Mouse (Mus musculus) intestine, embryonic 16.5 days (tissue): ENCODE measurements around the gene Kiss1. TPM values are rescaled to one million over a fixed set of nuclear protein-coding genes. Genes with fewer than 3 reads are reported as not detected.
"Not testable (repeated sequence)": the region's sequence is repeated elsewhere in the genome, so short reads cannot be mapped to it uniquely, and the experiment has no call there.

Experiments
- ATAC-seq: fragments of 200-750 bp; cut with Nextera tagmentation; 2 replicates; pipeline ENCODE4 v1.8.0; 2017; ENCODE audit warnings: moderate TSS enrichment, moderate library complexity
- H3K27ac ChIP-seq: fragments of 300-500 bp; sonication (generic); 2 replicates; pipeline ENCODE4 v1.5.1; 2014; ENCODE audit warnings: mild to moderate bottlenecking, low read length
- H3K27me3 ChIP-seq: fragments of 300-500 bp; sonication (generic); replicated peaks from 2 replicates; pipeline ENCODE4 v1.6.1; 2014; ENCODE audit warnings: low read length, control low read depth, mixed read lengths; ENCODE audit not compliant: control insufficient read depth, insufficient read depth
- H3K36me3 ChIP-seq: fragments of 300-500 bp; sonication (generic); 2 replicates; pipeline ENCODE4 v1.6.1; 2014; ENCODE audit warnings: low read length, control low read depth; ENCODE audit not compliant: control insufficient read depth, insufficient read depth
- H3K4me1 ChIP-seq: fragments of 300-500 bp; sonication (generic); 2 replicates; pipeline ENCODE4 v1.6.1; 2014; ENCODE audit warnings: low read length, control low read depth, mixed read lengths; ENCODE audit not compliant: control insufficient read depth, insufficient read depth
- H3K4me2 ChIP-seq: fragments of 300-500 bp; sonication (generic); 2 replicates; pipeline ENCODE4 v1.6.1; 2014; ENCODE audit warnings: low read depth, low read length, control low read depth
- H3K4me3 ChIP-seq: fragments of 300-500 bp; sonication (generic); 2 replicates; pipeline ENCODE4 v1.5.1; 2014; ENCODE audit warnings: mild to moderate bottlenecking, low read length
- H3K9ac ChIP-seq: fragments of 300-500 bp; sonication (generic); 2 replicates; pipeline ENCODE4 v1.6.1; 2014; ENCODE audit warnings: low read depth, low read length
- H3K9me3 ChIP-seq: fragments of 300-500 bp; sonication (generic); 2 replicates; pipeline ENCODE4 v1.6.1; 2016; ENCODE audit warnings: low read length, control low read depth; ENCODE audit not compliant: control insufficient read depth
- WGBS: fragments of 180-500 bp; shearing (Covaris S2); extraction: QIAGEN DNeasy Blood & Tissue Kit; methylation state at CpG from one replicate; pipeline ENCODE4 v1.1.7; 2014; 5-methylcytosine and 5-hydroxymethylcytosine counted together
- polyA plus RNA-seq: library from polyadenylated mRNA; unstranded; fragments of >200 nt; fragmentation: Nextera tagmentation; extraction: Ambion mirVana; gene quantifications from 2 replicates; pipeline ENCODE4 v1.2.1, GENCODE M21; 2015

The Kiss1 gene
- polyA plus RNA-seq, 1 experiment from 2014 or later: not detected

- H3K9ac ChIP-seq: peak overlapping the region; percentile 56
- 7% methylated on average over 34 of the region's 34 CpGs for WGBS
- ATAC-seq: peak; percentile 55
These were observed 7.4 kb downstream of the Kiss1 start for GRCm38 (mm10) chr1:133328896-133329637.

GRCm38 (mm10) chr1:133329638-133329964 is 7.9 kb downstream of the Kiss1 start:
- Histone ChIP-seq H3K27ac (no peak overlapping the region), H3K36me3 (no peaks in the 10 kb centered on the region), H3K9me3 (no peaks in the 10 kb centered on the region), H3K27me3 (peaks cover 3% of the 10 kb centered on the region), H3K4me1 (peaks cover 9% of the 10 kb centered on the region), H3K9ac (peak overlapping the region; percentile 56), H3K4me2 (peak overlapping the region; percentile 69), H3K4me3 (peak overlapping the region; percentile 36)
- WGBS: 28% methylated on average over 7 of the region's 7 CpGs
- no peak for ATAC-seq

More at GRCm38 (mm10) chr1:133328896-133329637, 7.4 kb downstream of the Kiss1 start:
- peak overlapping the region; percentile 69 for H3K4me2 ChIP-seq
- peaks cover 3% of the 10 kb centered on the region for H3K27me3 ChIP-seq
- 0 out of 2 replicates have a peak overlapping the region, but pooled peaks have one; percentile 6 for H3K27ac ChIP-seq
- no peaks in the 10 kb centered on the region for H3K36me3 ChIP-seq
- H3K9me3 ChIP-seq: no peaks in the 10 kb centered on the region
- peaks cover 9% of the 10 kb centered on the region for H3K4me1 ChIP-seq
- H3K4me3 ChIP-seq: peak overlapping the region; percentile 36

DNA sequence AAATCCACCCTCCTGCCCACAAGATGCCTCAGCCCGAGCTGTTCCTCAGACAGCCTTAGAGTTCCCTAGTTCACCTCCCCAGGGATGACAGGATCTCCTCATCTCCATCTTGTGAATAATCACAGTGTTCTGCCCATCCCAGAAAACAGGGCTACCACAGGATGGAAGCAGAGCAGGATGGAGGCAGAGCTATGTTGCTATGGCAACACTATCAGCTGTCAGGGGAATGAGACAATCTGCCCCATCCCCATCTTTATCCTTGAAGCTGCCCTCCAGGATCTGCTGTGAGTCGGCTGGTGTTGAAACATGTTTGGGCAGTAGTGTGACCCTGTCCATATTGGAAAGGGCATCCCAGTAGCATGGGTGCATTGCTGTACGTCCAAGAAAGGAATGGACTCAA is 9.5 kb downstream of the Kiss1 start:
- H3K27me3 ChIP-seq: peaks cover 3% of the 10 kb centered on the region
- H3K9me3 ChIP-seq: no peaks in the 10 kb centered on the region
- ATAC-seq: no peak
- peaks cover 9% of the 10 kb centered on the region for H3K4me1 ChIP-seq
- no peak overlapping the region for H3K27ac ChIP-seq
- no peak overlapping the region for H3K4me3 ChIP-seq
- H3K4me2 ChIP-seq: no peak overlapping the region
- no peaks in the 10 kb centered on the region for H3K36me3 ChIP-seq
- 62% methylated on average over 3 of the region's 3 CpGs for WGBS
- no peak overlapping the region for H3K9ac ChIP-seq

DNA sequence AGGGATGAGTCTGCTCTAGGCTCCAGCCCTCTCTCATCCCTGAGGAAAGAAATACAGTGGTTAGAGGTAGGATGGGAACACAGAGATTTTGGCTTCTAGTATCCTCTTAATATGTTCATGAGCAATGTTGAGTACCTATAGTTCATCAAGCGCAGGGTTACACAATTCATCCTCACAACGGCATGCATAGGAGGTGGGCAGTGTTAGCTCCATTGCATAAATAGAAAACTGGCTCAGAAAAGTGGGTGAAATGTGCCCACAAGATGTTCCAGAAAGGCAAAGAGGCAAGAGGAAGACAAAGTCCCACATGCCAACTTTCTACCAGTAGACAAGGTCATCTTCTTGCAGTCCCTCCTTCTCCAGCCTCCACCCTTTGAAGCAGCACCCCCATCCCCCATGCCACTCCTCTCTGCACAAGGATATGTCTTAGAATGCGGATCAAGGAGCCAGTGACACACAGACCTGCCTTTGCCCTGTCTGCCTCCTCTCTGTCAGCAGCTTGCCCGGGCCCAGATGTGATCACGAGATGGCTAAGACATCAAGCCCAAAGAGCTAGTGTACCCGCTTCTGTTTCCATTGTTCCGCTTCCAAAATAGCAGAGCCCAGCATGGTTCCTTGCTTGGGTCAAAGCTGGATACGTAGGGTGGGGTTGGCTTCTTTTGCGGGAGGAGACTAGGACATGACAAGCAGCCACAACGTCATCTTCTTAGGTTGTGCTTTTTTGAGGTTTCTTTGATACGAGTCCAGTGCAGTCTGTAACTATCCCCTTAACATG is 11.2 kb downstream of the Kiss1 start:
- peaks cover 3% of the 10 kb centered on the region for H3K27me3 ChIP-seq
- no peak overlapping the region for H3K9ac ChIP-seq
- no peak overlapping the region for H3K4me3 ChIP-seq
- peaks cover 9% of the 10 kb centered on the region for H3K4me1 ChIP-seq
- no peaks in the 10 kb centered on the region for H3K9me3 ChIP-seq
- 92% methylated on average over 11 of the region's 11 CpGs for WGBS
- H3K27ac ChIP-seq: no peak overlapping the region
- H3K4me2 ChIP-seq: no peak overlapping the region
- no peaks in the 10 kb centered on the region for H3K36me3 ChIP-seq
- ATAC-seq: no peak

GRCm38 (mm10) chr1:133333937-133334336 is 12.3 kb downstream of the Kiss1 start:
- Histone ChIP-seq H3K4me1 (peaks cover 7% of the 10 kb centered on the region), H3K27ac (no peak overlapping the region), H3K9me3 (no peaks in the 10 kb centered on the region)

GRCm38 (mm10) chr1:133340403-133340802 is 18.7 kb downstream of the Kiss1 start:
- H3K4me3 ChIP-seq, H3K4me1 ChIP-seq, H3K27ac ChIP-seq, H3K36me3 ChIP-seq, ATAC-seq, H3K9ac ChIP-seq, H3K27me3 ChIP-seq, H3K4me2 ChIP-seq, H3K9me3 ChIP-seq: not testable (repeated sequence)
- 70% methylated on average over 1 of the region's 1 CpGs for WGBS

More at GRCm38 (mm10) chr1:133333937-133334336, 12.3 kb downstream of the Kiss1 start:
- H3K36me3 ChIP-seq: no peaks in the 10 kb centered on the region
- no peak for ATAC-seq
- H3K4me2 ChIP-seq: no peak overlapping the region
- 69% methylated on average over 6 of the region's 6 CpGs for WGBS
- H3K27me3 ChIP-seq: peaks cover 3% of the 10 kb centered on the region; the same call in 1 of the 2 replicates
- H3K9ac ChIP-seq: no peak overlapping the region
- H3K4me3 ChIP-seq: no peak overlapping the region

- H3K4me3 ChIP-seq: no peak overlapping the region
- H3K4me1 ChIP-seq: peaks cover 17% of the 10 kb centered on the region
- WGBS: 83% methylated on average over 2 of the region's 2 CpGs
- no peaks in the 10 kb centered on the region for H3K36me3 ChIP-seq
- no peaks in the 10 kb centered on the region for H3K9me3 ChIP-seq
- no peak overlapping the region for H3K9ac ChIP-seq
- no peak overlapping the region for H3K27ac ChIP-seq
- peak; percentile 57; the same call in 1 of the 2 replicates for ATAC-seq
- no peaks in the 10 kb centered on the region for H3K27me3 ChIP-seq
- no peak overlapping the region for H3K4me2 ChIP-seq
These were observed 22.7 kb downstream of the Kiss1 start for GRCm38 (mm10) chr1:133344357-133344756.

DNA sequence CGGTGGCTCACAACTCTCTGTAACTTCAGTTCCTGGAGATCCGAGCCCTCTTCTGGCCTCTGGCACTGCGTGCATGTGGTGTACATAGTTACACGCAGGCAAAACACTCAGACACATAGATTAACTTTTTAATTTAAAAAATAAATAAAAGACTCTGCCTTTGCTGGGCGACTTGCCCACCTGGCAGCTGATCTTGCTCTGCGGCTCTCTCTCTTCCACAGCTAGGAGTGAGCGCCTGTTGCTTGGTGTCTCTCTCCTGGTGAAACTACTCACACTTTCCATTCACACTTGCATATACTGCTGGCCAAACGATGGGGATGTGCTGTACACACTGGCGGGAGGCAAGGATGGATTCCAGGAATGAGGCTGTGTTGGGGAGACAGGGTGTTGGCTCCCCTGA is 24.9 kb downstream of the Kiss1 start:
- Histone ChIP-seq H3K9ac (no peak overlapping the region), H3K9me3 (no peaks in the 10 kb centered on the region), H3K4me3 (no peak overlapping the region), H3K27me3 (no peaks in the 10 kb centered on the region), H3K4me2 (no peak overlapping the region), H3K36me3 (no peaks in the 10 kb centered on the region), H3K4me1 (peaks cover 17% of the 10 kb centered on the region), H3K27ac (no peak overlapping the region)
- 71% methylated on average over 9 of the region's 9 CpGs for WGBS
- no peak for ATAC-seq

DNA sequence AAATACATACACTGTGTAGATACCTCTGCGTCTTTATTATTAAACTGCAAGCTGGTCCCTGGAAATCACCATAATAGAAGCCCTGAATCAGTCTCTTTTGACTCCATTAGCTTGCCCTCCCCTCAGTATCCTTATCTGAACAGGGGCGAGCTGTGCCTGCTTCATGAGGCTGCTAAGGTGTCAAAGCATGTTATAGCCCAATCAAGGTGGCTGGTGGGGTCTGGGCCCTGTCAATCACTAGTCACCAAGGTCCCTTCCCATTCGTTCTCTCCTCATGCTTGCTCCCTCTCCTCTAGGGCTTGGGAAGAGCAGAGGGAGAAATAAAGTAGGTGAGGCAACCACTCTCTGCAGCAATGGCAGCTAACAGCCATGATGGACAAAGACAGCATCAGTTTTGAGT is 25.6 kb downstream of the Kiss1 start:
- Histone ChIP-seq H3K9me3 (no peaks in the 10 kb centered on the region), H3K36me3 (no peaks in the 10 kb centered on the region), H3K27ac (peak overlapping the region; percentile 46; the same call in 1 of the 2 replicates), H3K27me3 (no peaks in the 10 kb centered on the region), H3K9ac (no peak overlapping the region), H3K4me3 (no peak overlapping the region), H3K4me1 (peaks cover 17% of the 10 kb centered on the region), H3K4me2 (no peak overlapping the region)
- no peak for ATAC-seq
- 65% methylated on average over 3 of the region's 3 CpGs for WGBS
